ENCODE assay signal across 11 mouse cellular contexts in genomic region chr4:57720869-57721361, GRCm38 (mm10). TPM values are rescaled to one million over a fixed set of nuclear protein-coding genes. Genes with fewer than 3 reads are reported as not detected.
DNase-seq lines count a peak whose midpoint lies in the region; ATAC-seq lines count a peak whose summit lies in the region.
"Had no signal": no experiment of that assay in that cellular context is flagged by ENCODE, and none has a peak within 500 bp of the region (broad histone marks: within the 10 kb centered on the region; RNA-seq: fewer than 3 reads in every experiment).

No protein-coding gene starts in this region.

- H3K36me3 ChIP-seq in hindbrain, embryonic 10.5 days, result no peaks in the 10 kb centered on the region
- H3K36me3 ChIP-seq in hindbrain, embryonic 13.5 days, result no peaks in the 10 kb centered on the region
- H3K36me3 ChIP-seq: G1E had no signal

- ATAC-seq in hindbrain, embryonic 13.5 days (ENCODE audit: low FRiP score), result no peak
- ATAC-seq in megakaryocyte progenitor cell, adult 5-6 weeks (replicated peaks; ENCODE audit: poor library complexity), result no peak

- H3K9me3 ChIP-seq in hindbrain, embryonic 10.5 days, result no peaks in the 10 kb centered on the region
- no peaks in the 10 kb centered on the region for H3K9me3 ChIP-seq in hindbrain, embryonic 13.5 days

- peak; percentile 32 for DNase-seq in hindbrain, embryonic 10.5 days (ENCODE audit: low spot score)
- peak; percentile 40 for DNase-seq in ES-CJ7 (ENCODE audit: low read depth, low spot score)
- DNase-seq in embryo, embryonic 11.5 days (ENCODE audit: low read depth, low spot score), result peak; percentile 27
- peak; percentile 75 for DNase-seq in mesoderm, embryonic 11.5 days (ENCODE audit: low read depth, low spot score)
- DNase-seq in urinary bladder, adult 2 months (ENCODE audit: low spot score), result no peak
- no peak for DNase-seq in adrenal gland, adult 8-10 months
- DNase-seq: kidney, postnatal 10 days had no signal

- WGBS in hindbrain, embryonic 10.5 days, result 23% methylated on average over 7 of the region's 7 CpGs
- 29% methylated on average over 7 of the region's 7 CpGs for WGBS in hindbrain, embryonic 13.5 days

- H3K27me3 ChIP-seq in hindbrain, embryonic 10.5 days (ENCODE audit: insufficient read depth, poor library complexity, severe bottlenecking), result 0 out of 2 replicates have a peak, but pooled peaks cover 4% of the 10 kb centered on the region
- no peaks in the 10 kb centered on the region for H3K27me3 ChIP-seq in hindbrain, embryonic 13.5 days

- H3K4me2 ChIP-seq in hindbrain, embryonic 13.5 days, result no peak overlapping the region

- H3K27ac ChIP-seq in hindbrain, embryonic 10.5 days, result peak overlapping the region; percentile 45; the same call in 1 of the 2 replicates
- no peak overlapping the region for H3K27ac ChIP-seq in hindbrain, embryonic 13.5 days
- H3K27ac ChIP-seq: macrophage had no signal

- H3K4me3 ChIP-seq in hindbrain, embryonic 10.5 days, result no peak overlapping the region
- no peak overlapping the region for H3K4me3 ChIP-seq in hindbrain, embryonic 13.5 days

- H3K9ac ChIP-seq in hindbrain, embryonic 13.5 days, result no peak overlapping the region

- H3K4me1 ChIP-seq in hindbrain, embryonic 10.5 days (replicated peaks), result peaks cover 25% of the 10 kb centered on the region
- H3K4me1 ChIP-seq in hindbrain, embryonic 13.5 days (replicated peaks), result peaks cover 5% of the 10 kb centered on the region

RNA-seq across cellular contexts. Expression of gene Akap2, which starts 3.5 kb away (rescaled TPM):
- polyA plus RNA-seq in hindbrain, embryonic 10.5 days (2016; fragmentation: Nextera tagmentation; extraction: Ambion mirVana), result 30.2 and 31.8 TPM in 2 replicates
- polyA plus RNA-seq in hindbrain, embryonic 13.5 days (2015; fragmentation: Nextera tagmentation; extraction: Ambion mirVana), result 17.0 and 17.7 TPM in 2 replicates
- 37.8 and 49.2 TPM in 2 replicates for polyA plus RNA-seq in urinary bladder, adult 2 months (2012; rRNA removed)
- 0.02 TPM in 1 of 2 replicates, not detected in the other for total RNA-seq in megakaryocyte progenitor cell, adult 5-6 weeks (2015)
- total RNA-seq in megakaryocyte progenitor cell, adult 5-6 weeks (2017), result not detected in 2 replicates
- 100 to 1,000 TPM; 136 to 169 (median 139) TPM for total RNA-seq in adrenal gland, adult 8-10 months (2022)
- polyA plus RNA-seq: G1E had no signal

Comparison
In these comparisons a context has a peak if more than half of its experiments do, and no peak if none do; other contexts are left out.
1. DNase-seq: peak in hindbrain, embryonic 10.5 days (single experiment), ES-CJ7 (single experiment), embryo, embryonic 11.5 days (single experiment) and mesoderm, embryonic 11.5 days (single experiment); none in urinary bladder, adult 2 months (single experiment) and adrenal gland, adult 8-10 months (single experiment).